In the genomic region with DNA sequence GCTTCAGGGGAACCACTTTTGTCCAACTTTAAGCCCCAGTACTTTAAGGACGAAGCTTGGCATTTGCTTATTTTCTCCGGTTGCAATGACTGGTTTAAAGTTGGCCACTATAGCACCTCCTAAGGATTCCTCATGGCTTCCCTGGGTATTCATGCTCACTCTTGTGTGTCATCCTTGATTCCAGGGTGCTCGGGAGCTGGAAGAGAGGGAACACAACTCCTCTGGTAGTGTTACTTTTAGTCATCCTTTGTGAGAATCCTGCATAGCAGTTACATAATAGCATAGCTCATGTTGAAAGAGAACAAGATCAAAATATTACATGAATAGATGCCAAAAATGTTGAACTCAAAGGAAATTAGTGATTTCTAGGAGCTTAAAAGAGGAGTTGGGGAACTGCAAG, we compare ENCODE assay signal across 21 mouse cellular contexts.
DNase-seq lines count a peak whose midpoint lies in the region; ATAC-seq lines count a peak whose summit lies in the region.
"Had no signal": no experiment of that assay in that cellular context is flagged by ENCODE, and none has a peak within 500 bp of the region (broad histone marks: within the 10 kb centered on the region; RNA-seq: fewer than 3 reads in every experiment).

No protein-coding gene starts in this region.

- DNase-seq in frontal cortex, postnatal 25 days (ENCODE audit: low spot score in 2 of 2): no peak
- peak; percentile 5 for DNase-seq in left cerebral cortex, adult 11 months (ENCODE audit: low spot score)
- DNase-seq in left cerebral cortex, adult 18-20 months (ENCODE audit: low spot score in 2 of 2): no peak
- DNase-seq in right cerebral cortex, adult 18-20 months: peak; percentile 34
- DNase-seq in right cerebral cortex, postnatal 14 days: no peak
- DNase-seq in layer of hippocampus, postnatal 36 days: no peak
- DNase-seq: adrenal gland, adult 2 months; adrenal gland, postnatal 14 days; B cell, adult 2 months; cerebellum, adult 11-12 months; cerebellum, adult 8-10 months; cerebellum, postnatal 10 days; cerebellum, postnatal 36 days; embryo, embryonic 11 days; gastrocnemius, postnatal 25 days; heart, adult 18-20 months; heart, postnatal 10 days; heart, postnatal 36 days had no signal

- ATAC-seq in frontal cortex, adult (ENCODE audit: low TSS enrichment): peak; percentile 98
- ATAC-seq: forebrain, embryonic 15.5 days; hindbrain, embryonic 16.5 days had no signal

Comparison
In these comparisons a context has a peak if more than half of its experiments do, and no peak if none do; other contexts are left out.
1. DNase-seq: peak in left cerebral cortex, adult 11 months (single experiment) and right cerebral cortex, adult 18-20 months (single experiment); none in frontal cortex, postnatal 25 days (0 of 2), left cerebral cortex, adult 18-20 months (0 of 2), right cerebral cortex, postnatal 14 days (single experiment) and layer of hippocampus, postnatal 36 days (0 of 2).